In genomic region chr1:54854388-54854787, GRCm38 (mm10) we compare ENCODE assay signal across 26 mouse cellular contexts.
DNase-seq lines count a peak whose midpoint lies in the region; TF ChIP-seq lines count a peak whose summit lies in the region.
"Had no signal": no experiment of that assay in that cellular context is flagged by ENCODE, and none has a peak within 500 bp of the region (broad histone marks: within the 10 kb centered on the region; RNA-seq: fewer than 3 reads in every experiment).

No protein-coding gene starts in this region.

- no peak for TF ChIP-seq CTCF in kidney, adult 2 months (conservative IDR thresholded peaks at IDR 0.05; ENCODE audit: insufficient read depth, insufficient read length, low read depth, low read length)

- peak overlapping the region; percentile 74 for H3K27ac ChIP-seq in kidney, adult 2 months (ENCODE audit: insufficient read depth, low read depth, low read length)
- H3K27ac ChIP-seq: embryonic facial prominence, embryonic 13.5 days; forebrain, embryonic 10.5 days; gastrocnemius, adult 2 months; hindbrain, embryonic 14.5 days; limb, embryonic 12.5 days; lung, embryonic 15.5 days; neural tube, embryonic 12.5 days; stomach, embryonic 15.5 days had no signal

- 88% methylated on average over 1 of the region's 1 CpGs for WGBS in kidney, adult 2 months

- H3K4me1 ChIP-seq in kidney, adult 2 months (ENCODE audit: control insufficient read depth, insufficient read depth, low read length), result peaks cover 21% of the 10 kb centered on the region

- no peak for DNase-seq in kidney, adult 2 months
- no peak for DNase-seq in kidney, adult 18-20 months
- DNase-seq in CD4-positive, CD25-positive, alpha-beta regulatory T cell, adult 2 months (ENCODE audit: low read depth, low spot score), result peak; percentile 50
- DNase-seq in induced T-regulatory cell, adult 2 months (ENCODE audit: low read depth), result peak; percentile 53
- peak; percentile 45 to 67 for DNase-seq in natural killer cell, adult 2 months (ENCODE audit: low spot score in 2 of 2)
- no peak for DNase-seq in yolk sac, embryonic 10.5 days (ENCODE audit: low spot score)
- DNase-seq in adrenal gland, adult (ENCODE audit: inconsistent age in 2 of 2, low spot score in 1 of 2), result no peak
- DNase-seq in cerebellum, adult 11-12 months, result no peak
- DNase-seq: adrenal gland, postnatal 14 days; cerebellum, adult 11 months; cerebellum, adult 9-11 months; embryo, embryonic 11 days; gastrocnemius, adult 2 months; gastrocnemius, postnatal 36 days; heart, adult 18-20 months; midbrain, embryonic 14.5 days; right cerebral cortex, postnatal 4 days; thymus, postnatal 25 days had no signal

- no peak overlapping the region for H3K4me3 ChIP-seq in kidney, adult 2 months (ENCODE audit: insufficient read depth, low read depth, low read length)
- H3K4me3 ChIP-seq: embryonic facial prominence, embryonic 13.5 days; forebrain, embryonic 10.5 days; gastrocnemius, adult 2 months; heart, embryonic 12.5 days; limb, embryonic 12.5 days; lung, embryonic 15.5 days; neural tube, embryonic 12.5 days; stomach, embryonic 15.5 days had no signal

- no peaks in the 10 kb centered on the region for H3K36me3 ChIP-seq in kidney, adult 2 months (ENCODE audit: control insufficient read depth, insufficient read depth, low read length)
- H3K36me3 ChIP-seq: embryonic facial prominence, embryonic 13.5 days; forebrain, embryonic 10.5 days; heart, embryonic 12.5 days; limb, embryonic 12.5 days; lung, embryonic 15.5 days; neural tube, embryonic 12.5 days; stomach, embryonic 15.5 days had no signal

- no peak for TF ChIP-seq POLR2A in kidney, adult 2 months (IDR thresholded peaks at IDR 0.05; ENCODE audit: low read depth, low read length)

- H3K27me3 ChIP-seq in kidney, adult 2 months (replicated peaks; ENCODE audit: control insufficient read depth, insufficient read depth, low read length), result no peaks in the 10 kb centered on the region
- H3K27me3 ChIP-seq: embryonic facial prominence, embryonic 13.5 days; heart, embryonic 12.5 days; limb, embryonic 12.5 days; lung, embryonic 15.5 days; neural tube, embryonic 12.5 days; stomach, embryonic 15.5 days had no signal

Comparison
In these comparisons a context has a peak if more than half of its experiments do, and no peak if none do; other contexts are left out.
1. DNase-seq: peak in CD4-positive, CD25-positive, alpha-beta regulatory T cell, adult 2 months (single experiment), induced T-regulatory cell, adult 2 months (single experiment) and natural killer cell, adult 2 months (2 of 2); none in kidney, adult 2 months (single experiment), kidney, adult 18-20 months (single experiment), yolk sac, embryonic 10.5 days (single experiment), adrenal gland, adult (0 of 2) and cerebellum, adult 11-12 months (single experiment).